Mouse (Mus musculus) megakaryocyte, embryonic 14.5 days (primary cell): ENCODE measurements around the gene Ccr2. TPM values are rescaled to one million over a fixed set of nuclear protein-coding genes. Genes with fewer than 3 reads are reported as not detected.
"Not testable (repeated sequence)": the region's sequence is repeated elsewhere in the genome, so short reads cannot be mapped to it uniquely, and the experiment has no call there.

Source experiments
- H3K27me3 ChIP-seq: replicated peaks from 2 replicates; pipeline ENCODE3; 2012; ENCODE audit warnings: inconsistent platforms
- H3K36me3 ChIP-seq: replicated peaks from 2 replicates; pipeline ENCODE3; 2012; ENCODE audit warnings: low read length, inconsistent platforms, mixed read lengths
- H3K4me1 ChIP-seq: 2 replicates; pipeline ENCODE4 v1.6.1; 2012; ENCODE audit warnings: inconsistent platforms
- H3K4me3 ChIP-seq: replicated peaks from 2 replicates; pipeline ENCODE3; 2012; ENCODE audit warnings: moderate library complexity, mild to moderate bottlenecking, inconsistent platforms
- H3K9me3 ChIP-seq: 2 replicates; pipeline ENCODE4 v1.6.1; 2012; ENCODE audit warnings: inconsistent platforms
- FLI1 ChIP-seq: IDR thresholded peaks from 2 replicates; pipeline ENCODE4 v1.6.1; 2012; ENCODE audit warnings: low read length, inconsistent platforms, mixed read lengths
- GATA1 ChIP-seq: IDR thresholded peaks from 3 replicates; pipeline ENCODE4 v1.6.1; 2012; ENCODE audit warnings: mixed read lengths, low read length, inconsistent platforms, borderline replicate concordance
- polyA plus RNA-seq: library from polyadenylated mRNA; stranded (reverse); fragments of >175 nt; gene quantifications from 2 replicates; pipeline ENCODE4 v1.2.3, GENCODE M21; 2012; ENCODE audit warnings: low replicate concordance; ENCODE audit not compliant: insufficient read depth

Gene Ccr2
- 0.10 and 0.74 TPM in 2 replicates for polyA plus RNA-seq

DNA sequence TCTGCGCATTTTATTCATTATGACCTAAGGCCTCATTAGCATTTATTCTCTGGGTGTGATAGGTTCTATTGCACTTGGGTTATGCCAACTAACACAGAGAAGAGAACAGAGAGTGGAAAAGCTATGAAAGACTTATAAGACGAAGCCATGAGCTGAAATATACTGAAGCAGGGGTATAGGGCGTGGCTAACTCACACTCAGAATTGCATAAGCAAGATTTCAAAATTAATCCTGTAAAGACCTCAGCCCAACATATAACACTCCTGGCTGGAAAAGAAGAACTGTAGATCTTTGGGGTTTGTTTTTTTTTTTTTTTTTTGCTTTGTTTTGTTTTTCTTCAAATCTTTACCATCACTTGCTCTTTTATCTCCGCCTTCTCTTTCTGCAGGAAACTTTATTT lies at the start of gene Ccr2:
Gene Ccr2, plus strand, starts transcription at position 228 of the 400 bp plus-strand sequence.
- Histone ChIP-seq H3K4me1 (peaks cover 51% of the 10 kb centered on the region), H3K36me3 (no peaks in the 10 kb centered on the region), H3K27me3 (no peaks in the 10 kb centered on the region), H3K4me3 (no peak within 1 kb of the TSS), H3K9me3 (no peaks in the 10 kb centered on the region)
- TF ChIP-seq GATA1 (no peak), FLI1 (no peak)

DNA sequence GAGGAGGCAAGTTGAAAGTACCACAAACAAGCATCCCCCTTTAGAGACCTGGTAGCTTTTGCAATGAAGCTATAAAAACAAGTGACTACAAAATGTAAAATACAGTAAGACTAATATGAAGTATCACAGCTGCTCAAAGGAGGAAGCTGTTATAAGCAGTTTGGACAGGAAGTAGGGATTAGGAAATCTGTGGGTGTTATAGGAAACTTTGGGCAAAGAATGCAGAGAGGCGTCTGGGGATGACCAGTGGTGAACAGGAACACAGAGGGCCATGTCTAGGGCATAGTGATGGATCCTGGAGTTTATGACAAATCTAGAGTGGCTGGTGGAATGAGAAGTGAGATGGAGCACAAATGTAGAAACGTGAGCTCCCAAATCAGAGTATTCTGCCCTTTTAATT lies 48.2 kb upstream of the Ccr2 start:
- peaks cover 29% of the 10 kb centered on the region; the same call in 1 of the 2 replicates for H3K4me1 ChIP-seq
- no peaks in the 10 kb centered on the region for H3K9me3 ChIP-seq
- H3K36me3 ChIP-seq: no peaks in the 10 kb centered on the region
- no peak overlapping the region for H3K4me3 ChIP-seq
- TF ChIP-seq GATA1 (no peak), FLI1 (no peak)
- H3K27me3 ChIP-seq: no peaks in the 10 kb centered on the region

DNA sequence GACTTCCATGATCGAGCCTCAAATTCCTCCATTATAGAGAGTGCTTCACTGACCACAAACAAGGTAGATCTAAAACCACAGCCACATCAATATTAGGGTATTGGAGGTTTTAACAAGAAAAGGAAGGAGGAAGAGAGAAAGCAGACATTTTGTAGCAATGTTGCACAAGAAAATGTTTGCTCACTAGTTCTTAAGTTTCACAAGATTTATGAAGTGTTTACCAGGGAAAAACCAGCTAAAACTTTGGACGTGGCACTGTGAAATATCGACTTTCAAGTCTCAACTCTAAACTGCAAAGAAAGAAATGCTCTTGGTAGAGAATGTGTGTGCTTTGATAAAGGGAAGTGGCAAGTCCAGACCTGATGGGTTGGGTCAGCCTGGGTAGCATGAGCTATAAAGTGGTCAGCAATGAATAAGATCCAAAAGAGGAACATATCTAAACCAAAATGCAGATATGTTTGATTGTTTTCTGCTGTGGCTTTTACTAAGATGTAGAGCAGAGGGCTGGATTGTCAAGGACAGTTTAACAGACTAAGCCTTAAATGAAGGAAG lies 45.5 kb upstream of the Ccr2 start:
- Histone ChIP-seq H3K4me1 (peaks cover 39% of the 10 kb centered on the region), H3K9me3 (no peaks in the 10 kb centered on the region), H3K36me3 (no peaks in the 10 kb centered on the region), H3K27me3 (no peaks in the 10 kb centered on the region), H3K4me3 (no peak overlapping the region)
- TF ChIP-seq FLI1 (no peak), GATA1 (no peak)

DNA sequence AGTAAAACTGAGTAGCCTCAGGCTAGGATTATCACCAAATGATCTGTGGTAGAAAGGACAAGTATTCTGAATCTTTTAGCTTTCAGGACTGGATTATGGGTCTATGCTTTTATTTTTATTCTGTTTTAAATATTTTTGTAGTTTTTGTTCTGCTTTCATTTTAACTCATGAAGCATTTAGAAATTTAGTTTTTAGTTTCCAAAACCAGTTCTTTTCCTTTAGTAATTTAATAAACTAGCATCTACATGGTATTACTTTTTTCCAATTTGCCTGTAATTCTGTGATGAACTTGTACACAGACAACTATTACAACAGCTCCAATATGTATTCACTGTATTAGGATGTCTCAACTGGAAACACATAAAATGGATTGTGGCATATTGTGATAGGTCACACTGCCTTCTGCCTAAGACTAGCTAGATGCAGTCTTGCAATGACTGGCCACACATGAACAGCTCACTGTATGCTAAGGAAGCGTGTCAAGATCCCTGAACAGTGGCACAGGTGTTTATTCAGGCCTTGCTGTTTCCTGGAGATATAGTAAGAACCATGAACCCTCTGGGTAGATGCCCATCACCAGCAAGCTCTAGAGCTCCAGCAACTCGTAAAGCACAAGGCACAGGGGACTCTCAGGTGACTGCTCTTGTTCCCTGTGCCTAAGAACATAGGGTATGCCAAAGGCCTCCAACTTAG lies 41.9 kb upstream of the Ccr2 start:
- H3K27me3 ChIP-seq: no peaks in the 10 kb centered on the region

DNA sequence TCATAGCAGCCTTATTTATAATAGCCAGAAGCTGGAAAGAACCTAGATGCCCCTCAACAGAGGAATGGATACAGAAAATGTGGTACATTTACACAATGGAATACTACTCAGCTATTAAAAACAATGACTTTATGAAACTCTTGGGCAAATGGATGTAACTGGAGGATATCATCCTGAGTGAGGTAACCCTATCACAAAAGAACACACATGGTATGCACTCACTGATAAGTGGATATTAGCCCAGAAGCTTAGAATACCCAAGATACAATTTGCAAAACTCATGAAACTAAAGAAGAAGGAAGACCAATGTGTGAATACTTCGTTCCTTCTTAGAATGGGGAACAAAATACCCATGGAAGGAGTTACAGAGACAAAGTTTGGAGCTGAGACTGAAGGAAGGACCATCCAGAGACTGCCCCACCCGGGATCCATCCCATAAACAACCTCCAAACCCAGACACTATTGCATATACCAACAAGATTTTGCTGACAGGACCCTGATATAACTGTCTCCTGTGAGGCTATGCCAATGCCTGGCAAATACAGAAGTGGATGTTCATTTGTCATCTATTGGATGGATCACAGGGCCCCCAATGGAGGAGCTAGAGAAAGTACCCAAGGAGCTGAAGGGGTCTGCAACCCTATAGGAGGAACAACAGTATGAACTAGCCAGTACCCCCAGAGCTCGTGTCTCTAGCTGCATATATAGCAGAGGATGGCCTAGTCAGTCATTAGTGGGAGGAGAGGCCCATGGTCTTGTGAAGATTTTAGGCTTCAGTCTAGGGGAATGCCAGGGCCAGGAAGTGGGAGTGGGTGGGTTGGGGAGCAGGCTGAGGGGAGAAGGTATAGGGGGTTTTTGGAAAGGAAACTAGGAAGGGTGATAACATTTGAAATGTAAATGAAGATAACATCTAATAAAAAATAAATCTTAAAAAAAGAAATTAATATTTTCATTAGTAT lies 40.0 kb upstream of the Ccr2 start:
- peaks cover 30% of the 10 kb centered on the region for H3K4me1 ChIP-seq
- H3K27me3 ChIP-seq, H3K36me3 ChIP-seq, H3K4me3 ChIP-seq, H3K9me3 ChIP-seq: not testable (repeated sequence)

More for the DNA sequence above, 41.9 kb upstream of the Ccr2 start:
- no peak overlapping the region for H3K4me3 ChIP-seq
- H3K9me3 ChIP-seq: no peaks in the 10 kb centered on the region
- no peaks in the 10 kb centered on the region for H3K36me3 ChIP-seq
- peaks cover 36% of the 10 kb centered on the region for H3K4me1 ChIP-seq
- no peak for TF ChIP-seq GATA1
- TF ChIP-seq FLI1: no peak

DNA sequence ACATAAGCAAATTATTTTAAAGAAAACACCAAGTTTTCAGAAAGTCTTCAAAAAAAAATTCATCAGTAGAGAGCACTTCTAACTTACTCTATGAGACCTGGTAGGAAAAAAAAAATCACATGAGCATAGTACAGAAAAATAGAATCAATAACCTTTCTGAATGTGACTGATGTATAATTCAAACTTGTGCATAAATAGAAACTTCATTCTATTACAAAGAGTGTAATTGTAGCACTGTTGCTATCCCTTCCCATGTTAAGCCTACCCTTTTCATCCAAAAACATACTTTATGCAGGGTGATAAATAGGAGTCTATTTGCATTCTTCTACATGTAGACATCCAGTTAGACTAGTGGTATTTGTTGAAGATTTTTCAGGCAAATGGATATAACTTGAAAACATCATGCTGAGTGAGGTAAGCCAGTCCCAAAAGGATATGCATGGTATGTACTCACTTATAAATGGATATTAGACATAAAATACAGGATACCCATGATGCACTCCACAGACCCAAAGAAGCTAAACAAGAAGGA lies 35.1 kb upstream of the Ccr2 start:
- Histone ChIP-seq H3K4me3 (no peak overlapping the region), H3K4me1 (peaks cover 49% of the 10 kb centered on the region), H3K27me3 (no peaks in the 10 kb centered on the region), H3K36me3 (no peaks in the 10 kb centered on the region), H3K9me3 (no peaks in the 10 kb centered on the region)
- TF ChIP-seq GATA1 (no peak), FLI1 (no peak)

DNA sequence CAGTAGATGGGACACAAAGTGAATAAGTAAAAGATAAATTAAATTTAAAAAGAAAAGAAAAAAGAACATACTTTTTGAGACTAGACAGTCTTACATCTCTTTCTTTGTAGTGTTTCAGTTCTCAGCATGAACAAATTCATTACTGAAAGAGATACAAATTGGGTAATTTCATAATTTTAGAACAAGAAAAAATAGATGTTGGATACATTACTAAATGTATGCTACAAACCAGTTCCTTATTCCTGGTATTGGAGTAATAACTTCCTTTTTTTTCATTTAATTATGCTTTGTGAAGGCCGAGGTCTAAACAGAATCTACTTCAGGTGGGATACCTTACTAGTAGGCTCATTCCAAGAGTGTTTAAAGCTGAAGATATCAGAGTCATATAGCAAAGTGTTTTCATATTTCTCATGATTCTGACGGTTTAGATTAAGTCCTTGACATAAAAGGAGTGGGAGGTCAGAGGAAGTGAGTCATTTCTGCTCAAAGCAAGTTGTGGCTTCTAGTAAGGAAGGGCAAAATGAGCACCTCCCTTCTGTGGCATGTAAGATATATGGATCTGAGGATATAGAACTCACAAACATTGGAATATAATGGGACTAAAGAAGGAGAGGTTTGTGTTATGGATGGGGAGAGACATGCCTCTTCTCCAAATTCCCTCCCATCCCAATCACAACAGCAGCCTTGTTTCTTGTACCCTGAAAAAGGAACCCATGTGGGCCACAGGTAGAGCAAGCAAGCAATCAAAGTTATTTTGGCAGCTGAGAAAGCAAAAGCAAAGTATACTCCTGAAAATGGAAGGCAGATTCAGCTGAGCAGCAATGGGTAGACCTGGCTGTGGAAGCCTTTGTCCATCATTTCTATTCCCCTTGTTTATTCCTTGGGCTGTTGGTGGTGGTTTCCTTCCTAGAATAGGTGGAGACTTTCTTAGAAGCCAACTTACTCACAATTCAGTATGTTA lies 33.4 kb upstream of the Ccr2 start:
- TF ChIP-seq FLI1: no peak
- no peak for TF ChIP-seq GATA1
- Histone ChIP-seq H3K27me3 (no peaks in the 10 kb centered on the region), H3K9me3 (no peaks in the 10 kb centered on the region), H3K4me1 (peaks cover 58% of the 10 kb centered on the region), H3K4me3 (peak overlapping the region; percentile 23), H3K36me3 (no peaks in the 10 kb centered on the region)

DNA sequence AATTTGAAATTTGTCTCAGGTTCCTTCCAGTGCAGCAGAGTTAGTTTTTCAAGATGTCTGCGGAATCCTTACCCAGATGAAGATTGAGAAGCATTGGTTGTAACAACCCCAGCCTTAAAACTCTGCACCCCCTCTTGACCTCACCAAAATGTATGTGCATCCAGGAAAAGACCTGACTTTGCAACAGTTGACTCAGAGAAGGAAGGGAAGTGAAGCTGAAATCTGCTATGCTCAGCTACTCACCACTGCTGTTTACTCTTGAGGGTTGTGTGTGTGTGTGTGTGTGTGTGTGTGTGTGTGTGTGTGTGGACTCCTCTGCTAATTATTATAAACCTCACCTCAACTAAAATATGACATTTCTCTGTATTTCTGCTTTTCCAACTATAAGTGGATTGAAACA lies 30.2 kb upstream of the Ccr2 start:
- TF ChIP-seq FLI1 (no peak), GATA1 (no peak)
- Histone ChIP-seq H3K9me3 (no peaks in the 10 kb centered on the region), H3K4me1 (peaks cover 54% of the 10 kb centered on the region), H3K36me3 (no peaks in the 10 kb centered on the region), H3K27me3 (no peaks in the 10 kb centered on the region), H3K4me3 (no peak overlapping the region)

DNA sequence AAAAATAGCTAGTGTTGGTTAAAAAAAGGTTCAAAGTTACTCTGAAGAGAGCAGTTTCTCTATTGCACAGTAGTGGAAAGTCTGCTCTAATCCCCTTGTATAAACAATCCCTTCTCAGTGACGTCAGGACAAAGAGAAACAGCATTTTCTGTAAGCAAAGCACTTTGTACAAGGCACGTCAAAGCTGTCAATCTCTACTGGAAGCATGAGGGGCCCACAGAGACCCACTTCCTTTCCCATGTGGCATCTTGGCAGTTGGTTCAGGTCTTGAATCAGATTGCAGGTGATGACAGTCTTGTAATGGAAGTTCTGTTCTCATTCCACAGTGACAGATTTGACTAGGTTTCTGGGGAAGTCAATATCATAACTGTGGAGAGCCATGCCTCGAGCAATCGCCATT lies 21.9 kb upstream of the Ccr2 start:
- H3K4me1 ChIP-seq: peaks cover 8% of the 10 kb centered on the region
- H3K4me3 ChIP-seq: no peak overlapping the region
- H3K27me3 ChIP-seq: no peaks in the 10 kb centered on the region
- no peaks in the 10 kb centered on the region for H3K9me3 ChIP-seq
- no peaks in the 10 kb centered on the region for H3K36me3 ChIP-seq
- TF ChIP-seq GATA1 (no peak), FLI1 (no peak)

DNA sequence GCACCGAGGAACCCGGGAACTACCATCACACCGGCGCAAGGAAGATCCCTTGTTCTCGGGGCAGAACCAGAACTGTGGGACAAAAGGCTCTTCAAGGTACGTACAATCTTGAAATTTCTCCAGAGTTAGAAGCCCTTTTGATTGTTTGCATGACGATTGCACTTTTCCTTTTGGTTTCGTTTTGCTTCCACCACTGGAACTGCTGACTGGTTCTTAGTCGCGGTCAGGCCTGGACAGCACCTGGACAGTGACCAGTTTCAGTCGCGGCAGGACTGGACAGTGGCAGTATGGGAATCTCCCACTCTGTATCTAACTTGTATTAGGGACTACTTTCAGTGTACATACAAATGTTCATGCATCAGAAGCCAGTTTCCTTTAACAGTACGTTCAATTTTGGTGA lies 21.3 kb upstream of the Ccr2 start:
- H3K27me3 ChIP-seq, H3K4me3 ChIP-seq, H3K36me3 ChIP-seq, H3K9me3 ChIP-seq, H3K4me1 ChIP-seq: not testable (repeated sequence)
